Mouse (Mus musculus): ENCODE data around the gene Tipin.
"Not testable (repeated sequence)": the region's sequence is repeated elsewhere in the genome, so short reads cannot be mapped to it uniquely, and the experiment has no call there.

The Tipin gene

GRCm38 (mm10) chr9:64281105-64281780 lies at the start of gene Tipin:
TSS of gene Tipin (plus strand) at chr9:64281581.
- peak; percentile 92 for DNase-seq

- no peak for DNase-seq
These were observed 49.7 kb upstream of the Tipin start for GRCm38 (mm10) chr9:64231674-64232073.

- no peak for DNase-seq
These were observed 49.0 kb upstream of the Tipin start for GRCm38 (mm10) chr9:64232257-64232957.

- DNase-seq, result no peak
These were observed 47.7 kb upstream of the Tipin start for GRCm38 (mm10) chr9:64233656-64234055.

- DNase-seq, result no peak
These were observed 46.5 kb upstream of the Tipin start, which contains the start of gene Uchl4 for GRCm38 (mm10) chr9:64234768-64235435. TSS of gene Uchl4 (plus strand) at chr9:64235201.

GRCm38 (mm10) chr9:64236056-64236455 lies 45.3 kb upstream of the Tipin start:
- DNase-seq, result no peak

- DNase-seq, result no peak
These were observed 41.3 kb upstream of the Tipin start for GRCm38 (mm10) chr9:64240116-64240515.

GRCm38 (mm10) chr9:64240681-64241080 lies 40.7 kb upstream of the Tipin start:
- DNase-seq, result no peak

- no peak for DNase-seq
These were observed 39.0 kb upstream of the Tipin start for GRCm38 (mm10) chr9:64242381-64242831.

- no peak for DNase-seq
These were observed 32.0 kb upstream of the Tipin start for GRCm38 (mm10) chr9:64249371-64249770.

- DNase-seq, result no peak
These were observed 31.2 kb upstream of the Tipin start for GRCm38 (mm10) chr9:64250111-64250730.

- peak; percentile 21 for DNase-seq
These were observed 28.8 kb upstream of the Tipin start for GRCm38 (mm10) chr9:64252591-64253020.

- peak; percentile 100 for DNase-seq
These were observed 28.1 kb upstream of the Tipin start, which contains the start of gene Map2k1 for GRCm38 (mm10) chr9:64253021-64253904. TSS of gene Map2k1 (minus strand) at chr9:64253631.

GRCm38 (mm10) chr9:64255422-64255821 lies 26.0 kb upstream of the Tipin start:
- DNase-seq, result no peak

- no peak for DNase-seq
These were observed 25.2 kb upstream of the Tipin start for GRCm38 (mm10) chr9:64256204-64256603.

GRCm38 (mm10) chr9:64259906-64260305 lies 21.5 kb upstream of the Tipin start:
- DNase-seq, result no peak

GRCm38 (mm10) chr9:64261023-64261422 lies 20.4 kb upstream of the Tipin start:
- no peak for DNase-seq

GRCm38 (mm10) chr9:64264813-64265212 lies 16.6 kb upstream of the Tipin start:
- DNase-seq, result no peak

GRCm38 (mm10) chr9:64267231-64267630 lies 14.2 kb upstream of the Tipin start:
- no peak for DNase-seq

GRCm38 (mm10) chr9:64268196-64268595 lies 13.2 kb upstream of the Tipin start:
- no peak for DNase-seq

- not testable (repeated sequence) for DNase-seq
These were observed 12.5 kb upstream of the Tipin start for GRCm38 (mm10) chr9:64268836-64269235.

GRCm38 (mm10) chr9:64271249-64271648 lies 10.1 kb upstream of the Tipin start:
- no peak for DNase-seq
